Mouse (Mus musculus) brown adipose tissue, adult 24 weeks (tissue): ENCODE data around the gene Toporsl. TPM values are rescaled to one million over a fixed set of nuclear protein-coding genes. Genes with fewer than 3 reads are reported as not detected.

Experiments used
- polyA plus RNA-seq: library from polyadenylated mRNA; stranded (reverse); fragments of >200 nt; gene quantifications from 2 replicates; pipeline ENCODE4 v1.2.4, GENCODE M21; 2012; ENCODE audit not compliant: missing spikeins, insufficient read depth, insufficient read length

The Toporsl gene
- polyA plus RNA-seq, 1 experiment = not detected

Other genes starting within 250 kb of the Toporsl start
- gene Smc2, start 157.0 kb upstream of the Toporsl start, polyA plus RNA-seq = 1.4 and 3.2 TPM in 2 replicates
- not detected in 2 replicates for gene Vma21-ps, start 99.0 kb upstream of the Toporsl start, polyA plus RNA-seq
- gene Olfr275, start 218.3 kb downstream of the Toporsl start, polyA plus RNA-seq = not detected in 2 replicates